Mouse (Mus musculus): Measurements from ENCODE around the gene Arhgef26. TPM values are rescaled to one million over a fixed set of nuclear protein-coding genes. Genes with fewer than 3 reads are reported as not detected.

Arhgef26 gene
- polyA plus RNA-seq, 1 experiment from 2014 or later = 21.0 TPM

DNA sequence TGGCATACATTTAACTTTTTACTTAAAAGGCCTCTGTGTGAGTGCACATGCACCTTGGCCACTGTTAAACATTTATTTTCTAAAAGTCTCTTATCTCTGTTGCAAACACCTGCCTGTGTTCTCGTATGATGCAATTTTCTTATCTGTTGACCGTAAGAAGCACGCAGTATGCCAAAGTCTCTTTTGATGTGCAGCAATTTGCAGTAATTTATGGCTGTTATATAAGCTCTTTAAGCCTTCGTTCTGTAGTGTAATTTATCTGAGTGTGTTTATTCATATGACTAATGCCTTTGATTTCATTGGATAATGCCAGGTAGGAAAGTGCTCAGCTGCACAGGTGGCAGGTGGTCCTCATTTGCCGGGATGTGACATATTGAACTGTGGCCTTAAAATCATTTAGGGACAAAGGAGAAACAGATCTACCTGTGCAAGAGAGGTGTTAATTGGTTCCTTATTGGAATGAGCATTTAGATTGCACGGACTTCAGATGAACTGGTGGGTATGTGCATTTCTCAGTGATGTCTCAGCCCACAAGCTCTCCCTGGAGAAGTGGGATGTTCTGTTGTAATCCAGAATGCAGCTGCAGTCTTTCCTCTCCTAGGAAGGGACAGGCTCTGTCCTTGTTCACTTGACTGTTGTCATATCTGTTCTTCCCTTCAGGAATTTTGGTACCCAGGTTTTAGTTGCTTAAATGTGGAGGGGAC is 10.5 kb downstream of the Arhgef26 start:
- Histone ChIP-seq H3K9ac (no peak overlapping the region), H3K27me3 (no peaks in the 10 kb centered on the region), H3K4me2 (no peak overlapping the region), H3K27ac (no peak overlapping the region), H3K4me1 (peaks cover 7% of the 10 kb centered on the region), H3K9me3 (no peaks in the 10 kb centered on the region), H3K36me3 (peaks cover 18% of the 10 kb centered on the region; the same call in 1 of the 2 replicates), H3K4me3 (no peak overlapping the region)
- no peak; the same call in 1 of the 2 replicates for ATAC-seq (ENCODE audit: borderline replicate concordance, extremely low read depth, low FRiP score, low TSS enrichment)
- 59% methylated on average over 6 of the region's 6 CpGs for WGBS

DNA sequence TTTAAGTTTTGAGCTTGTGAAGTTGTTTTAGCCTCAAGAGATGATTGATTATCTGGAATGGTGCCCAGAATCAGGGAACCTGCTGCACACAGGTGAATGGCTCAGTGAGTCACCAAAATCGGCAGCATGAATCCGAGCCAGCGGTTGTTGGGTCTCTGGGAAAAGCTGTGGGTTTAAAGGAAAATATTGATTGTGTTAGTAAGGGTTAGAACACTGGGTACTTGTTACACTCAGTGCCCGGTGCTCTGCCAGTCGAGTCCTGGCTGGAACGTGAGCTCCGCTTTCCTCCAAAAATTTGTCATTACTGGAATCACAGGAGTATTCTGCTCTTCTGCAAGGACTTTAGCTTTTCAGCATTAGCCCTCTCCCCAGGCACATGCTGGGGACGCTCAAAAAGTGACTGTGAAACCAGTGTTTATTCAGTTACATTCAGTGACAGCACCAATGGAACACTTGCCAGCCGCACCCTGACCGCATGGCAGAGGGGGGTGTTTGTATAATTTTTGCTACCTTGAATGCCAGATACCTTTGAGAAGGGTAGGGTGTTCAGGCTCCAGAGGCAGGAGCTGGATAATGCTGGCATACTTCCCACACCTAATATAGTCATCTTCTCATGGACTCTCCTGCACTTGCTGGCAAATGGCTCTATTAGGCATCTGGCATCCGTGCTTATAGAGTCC is 11.2 kb downstream of the Arhgef26 start:
- Histone ChIP-seq H3K9me3 (no peaks in the 10 kb centered on the region), H3K4me3 (no peak overlapping the region), H3K27ac (peak overlapping the region; percentile 56), H3K4me1 (peaks cover 7% of the 10 kb centered on the region), H3K4me2 (no peak overlapping the region), H3K27me3 (no peaks in the 10 kb centered on the region), H3K36me3 (peaks cover 18% of the 10 kb centered on the region; the same call in 1 of the 2 replicates), H3K9ac (no peak overlapping the region)
- no peak for ATAC-seq (ENCODE audit: borderline replicate concordance, extremely low read depth, low FRiP score, low TSS enrichment)
- 69% methylated on average over 11 of the region's 11 CpGs for WGBS

DNA sequence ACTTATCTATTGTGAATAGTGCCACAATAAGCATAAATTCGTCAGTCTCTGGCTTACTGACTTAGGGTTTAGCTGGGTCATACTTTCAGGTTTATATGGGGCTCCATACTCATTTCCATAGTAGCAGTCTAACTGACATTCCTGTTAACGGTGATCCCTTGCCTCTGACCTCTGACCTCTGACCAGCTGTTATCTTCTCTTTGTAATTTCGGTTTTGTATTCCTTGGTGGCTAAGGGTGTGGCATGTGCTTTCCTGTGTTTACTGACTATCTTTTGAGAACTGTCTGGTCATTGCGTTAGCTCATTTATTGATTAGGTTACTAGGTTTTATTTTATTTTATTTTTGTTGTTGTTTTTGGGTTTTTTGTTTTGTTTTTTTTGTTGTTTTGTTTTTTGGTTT is 13.9 kb downstream of the Arhgef26 start:
- Histone ChIP-seq H3K27me3 (no peaks in the 10 kb centered on the region), H3K4me3 (no peak overlapping the region), H3K36me3 (peaks cover 12% of the 10 kb centered on the region; the same call in 1 of the 2 replicates), H3K27ac (no peak overlapping the region), H3K9me3 (no peaks in the 10 kb centered on the region), H3K4me1 (peaks cover 7% of the 10 kb centered on the region), H3K9ac (no peak overlapping the region), H3K4me2 (no peak overlapping the region)
- 76% methylated on average over 4 of the region's 4 CpGs for WGBS
- no peak for ATAC-seq (ENCODE audit: borderline replicate concordance, extremely low read depth, low FRiP score, low TSS enrichment)

DNA sequence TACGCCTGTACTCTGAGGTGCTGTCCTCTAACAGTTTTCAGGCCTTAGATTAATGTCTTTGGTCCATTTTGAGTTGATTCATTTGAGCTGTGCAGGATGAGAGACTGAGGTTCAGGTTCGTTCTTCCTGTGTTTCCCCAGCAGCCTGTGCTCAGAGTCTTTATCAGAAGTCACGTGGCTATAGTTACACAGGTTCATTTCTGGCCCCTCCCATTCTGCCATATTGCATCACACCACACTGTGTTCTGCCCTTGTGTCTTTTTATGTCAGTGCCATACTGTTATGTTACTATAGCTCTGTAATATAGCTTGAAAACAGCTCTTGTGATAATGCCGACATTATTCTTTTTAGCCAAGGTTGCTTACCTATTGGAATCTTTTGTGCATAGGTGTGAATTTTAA is 14.7 kb downstream of the Arhgef26 start:
- Histone ChIP-seq H3K27ac (no peak overlapping the region), H3K4me2 (no peak overlapping the region), H3K4me3 (no peak overlapping the region), H3K9ac (no peak overlapping the region), H3K36me3 (peaks cover 11% of the 10 kb centered on the region; the same call in 1 of the 2 replicates), H3K4me1 (peaks cover 7% of the 10 kb centered on the region), H3K27me3 (no peaks in the 10 kb centered on the region), H3K9me3 (no peaks in the 10 kb centered on the region)
- no peak for ATAC-seq (ENCODE audit: borderline replicate concordance, extremely low read depth, low FRiP score, low TSS enrichment)
- 87% methylated on average over 4 of the region's 4 CpGs for WGBS

DNA sequence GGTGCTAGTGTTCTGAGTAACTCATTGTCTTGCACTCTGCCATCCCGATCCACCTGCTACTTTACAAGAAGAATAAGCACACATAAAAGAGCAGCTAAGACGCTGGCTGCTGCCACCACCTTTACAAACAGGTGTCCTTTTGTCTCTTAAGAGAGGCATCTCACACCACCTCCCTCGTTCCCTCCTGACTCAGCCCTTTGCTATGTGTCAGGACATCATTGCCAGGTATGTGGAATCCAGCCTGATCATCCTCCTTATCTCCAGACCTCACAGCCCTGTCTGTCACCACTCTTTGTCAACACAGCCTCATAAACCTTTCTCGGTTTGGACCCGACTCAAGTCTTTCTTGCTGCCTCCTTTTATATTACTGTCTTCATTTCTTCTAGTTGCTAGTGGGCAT is 29.7 kb downstream of the Arhgef26 start:
- H3K4me2 ChIP-seq = no peak overlapping the region
- no peak for ATAC-seq (ENCODE audit: borderline replicate concordance, extremely low read depth, low FRiP score, low TSS enrichment)
- H3K9me3 ChIP-seq = no peaks in the 10 kb centered on the region
- WGBS = 49% methylated on average over 5 of the region's 5 CpGs
- no peaks in the 10 kb centered on the region for H3K36me3 ChIP-seq
- no peak overlapping the region for H3K4me3 ChIP-seq
- H3K27me3 ChIP-seq = no peaks in the 10 kb centered on the region
- no peak overlapping the region for H3K9ac ChIP-seq
- H3K4me1 ChIP-seq = no peaks in the 10 kb centered on the region
- H3K27ac ChIP-seq = no peak overlapping the region

DNA sequence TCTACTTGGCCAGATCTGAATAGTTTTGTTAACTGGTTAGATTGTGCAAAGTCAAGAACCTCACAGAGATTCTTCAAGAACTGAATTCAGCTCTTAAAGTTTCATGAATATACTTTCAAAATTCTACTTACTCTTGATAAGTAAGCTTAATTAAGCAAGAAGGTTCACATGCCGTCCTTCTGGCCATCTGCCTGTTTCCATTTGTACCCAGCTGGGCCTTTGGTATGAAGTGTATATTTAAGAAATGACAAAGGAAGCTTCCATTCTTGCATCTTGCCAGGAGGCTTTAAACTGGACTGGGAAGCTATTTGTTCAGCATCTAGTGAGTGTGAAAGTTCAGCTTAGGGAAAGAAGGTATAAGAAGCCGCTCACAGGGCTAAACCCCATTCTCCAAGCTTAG is 34.7 kb downstream of the Arhgef26 start:
- H3K27ac ChIP-seq = no peak overlapping the region
- no peak overlapping the region for H3K4me3 ChIP-seq
- 63% methylated on average over 2 of the region's 2 CpGs for WGBS
- ATAC-seq (ENCODE audit: borderline replicate concordance, extremely low read depth, low FRiP score, low TSS enrichment) = no peak
- H3K4me1 ChIP-seq = no peaks in the 10 kb centered on the region
- H3K27me3 ChIP-seq = no peaks in the 10 kb centered on the region
- no peaks in the 10 kb centered on the region for H3K9me3 ChIP-seq
- H3K36me3 ChIP-seq = no peaks in the 10 kb centered on the region
- no peak overlapping the region for H3K4me2 ChIP-seq
- H3K9ac ChIP-seq = no peak overlapping the region

DNA sequence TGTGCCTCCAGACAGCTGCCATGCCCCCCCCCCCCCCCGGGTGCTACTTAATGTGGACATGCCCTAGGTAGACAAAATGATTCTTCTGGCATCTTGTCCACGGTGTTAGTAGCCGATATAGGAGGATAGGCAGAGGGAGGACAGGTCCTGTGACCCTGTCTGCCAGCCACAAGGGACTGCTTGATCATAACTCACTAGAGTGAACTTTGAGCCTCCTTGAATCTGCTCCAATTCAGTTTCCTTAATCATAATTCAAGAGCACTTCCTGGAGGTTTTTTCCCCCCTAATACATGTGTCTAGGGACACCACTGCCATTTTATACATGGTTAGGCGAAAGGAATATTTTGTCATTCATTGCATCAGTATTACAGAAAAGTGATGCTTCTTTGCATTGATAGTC is 36.2 kb downstream of the Arhgef26 start:
- peak overlapping the region; percentile 58 for H3K27ac ChIP-seq
- H3K4me3 ChIP-seq = no peak overlapping the region
- no peaks in the 10 kb centered on the region for H3K27me3 ChIP-seq
- no peak for ATAC-seq (ENCODE audit: borderline replicate concordance, extremely low read depth, low FRiP score, low TSS enrichment)
- 78% methylated on average over 4 of the region's 4 CpGs for WGBS
- H3K4me2 ChIP-seq = no peak overlapping the region
- H3K9ac ChIP-seq = no peak overlapping the region
- H3K9me3 ChIP-seq = no peaks in the 10 kb centered on the region
- no peaks in the 10 kb centered on the region for H3K36me3 ChIP-seq
- no peaks in the 10 kb centered on the region for H3K4me1 ChIP-seq

DNA sequence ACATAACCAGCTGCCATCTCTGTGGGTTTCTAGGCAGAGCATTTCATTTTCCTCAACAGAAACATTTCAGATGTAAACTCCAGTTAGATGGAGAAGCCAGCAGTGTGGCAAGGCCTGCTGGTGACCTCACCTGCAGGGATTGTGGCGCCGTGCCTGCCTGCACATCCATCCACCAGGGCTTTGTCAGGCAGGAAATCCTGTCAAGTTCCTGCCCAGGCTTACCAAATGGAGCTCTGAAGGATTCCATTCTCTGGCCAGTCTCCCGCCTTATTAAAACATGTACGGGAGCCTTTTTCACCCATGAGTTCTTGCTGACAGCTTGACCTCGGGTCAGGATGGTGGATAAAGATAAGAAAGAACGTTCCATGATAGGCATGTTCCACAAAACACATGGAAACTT is 36.7 kb downstream of the Arhgef26 start:
- no peak for ATAC-seq (ENCODE audit: borderline replicate concordance, extremely low read depth, low FRiP score, low TSS enrichment)
- Histone ChIP-seq H3K9me3 (no peaks in the 10 kb centered on the region), H3K27me3 (no peaks in the 10 kb centered on the region), H3K9ac (no peak overlapping the region), H3K36me3 (no peaks in the 10 kb centered on the region), H3K4me3 (no peak overlapping the region), H3K4me2 (no peak overlapping the region), H3K4me1 (0 out of 2 replicates have a peak, but pooled peaks cover 2% of the 10 kb centered on the region), H3K27ac (peak overlapping the region; percentile 58)
- WGBS = 53% methylated on average over 6 of the region's 6 CpGs

DNA sequence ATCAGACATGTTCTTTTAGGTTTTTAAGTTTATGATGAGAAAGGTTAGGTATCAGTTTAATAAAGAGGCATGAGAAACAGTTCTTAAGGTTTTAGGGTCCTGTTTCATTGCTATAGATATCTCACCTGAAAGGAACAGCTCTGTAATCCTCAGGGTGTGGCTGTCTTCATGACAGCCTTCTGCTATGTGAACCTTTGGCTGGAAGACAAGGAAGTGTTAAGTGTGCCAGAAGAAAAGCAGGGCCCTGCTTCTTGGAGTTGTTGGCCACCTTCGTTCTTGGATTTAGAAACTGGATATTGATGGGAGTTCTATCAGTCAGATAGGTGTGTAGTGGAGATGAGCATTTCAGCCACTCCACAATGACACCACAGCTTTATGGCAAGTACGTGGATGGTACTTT is 38.6 kb downstream of the Arhgef26 start:
- 89% methylated on average over 2 of the region's 2 CpGs for WGBS
- H3K4me1 ChIP-seq = 0 out of 2 replicates have a peak, but pooled peaks cover 8% of the 10 kb centered on the region
- H3K36me3 ChIP-seq = no peaks in the 10 kb centered on the region
- no peak overlapping the region for H3K4me3 ChIP-seq
- no peak overlapping the region for H3K9ac ChIP-seq
- ATAC-seq (ENCODE audit: borderline replicate concordance, extremely low read depth, low FRiP score, low TSS enrichment) = no peak
- H3K4me2 ChIP-seq = no peak overlapping the region
- H3K9me3 ChIP-seq = no peaks in the 10 kb centered on the region
- no peaks in the 10 kb centered on the region for H3K27me3 ChIP-seq
- H3K27ac ChIP-seq = no peak overlapping the region

DNA sequence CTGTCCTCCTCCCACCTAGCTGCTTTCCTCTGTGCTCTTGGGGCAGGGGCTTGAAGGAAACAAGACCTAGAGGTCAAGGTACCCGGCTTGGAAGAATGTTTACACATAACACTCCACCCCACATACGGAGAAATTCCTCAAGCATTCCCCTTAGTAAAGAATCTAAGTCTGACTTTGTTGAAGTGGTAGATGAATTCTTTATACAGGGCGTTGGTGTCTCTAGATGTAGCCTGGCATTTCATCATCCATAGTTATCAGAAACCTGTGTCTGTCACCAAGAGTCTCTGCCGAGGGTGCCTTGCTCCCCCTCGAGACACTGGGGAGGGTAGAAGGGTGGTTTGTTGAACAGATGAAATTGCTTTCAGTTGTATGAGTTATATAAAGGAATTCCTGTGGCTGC is 41.8 kb downstream of the Arhgef26 start:
- Histone ChIP-seq H3K4me1 (0 out of 2 replicates have a peak, but pooled peaks cover 8% of the 10 kb centered on the region), H3K36me3 (no peaks in the 10 kb centered on the region), H3K4me3 (no peak overlapping the region), H3K4me2 (no peak overlapping the region), H3K9me3 (no peaks in the 10 kb centered on the region), H3K27me3 (no peaks in the 10 kb centered on the region), H3K27ac (peak overlapping the region; percentile 37; the same call in 1 of the 2 replicates), H3K9ac (no peak overlapping the region)
- ATAC-seq (ENCODE audit: borderline replicate concordance, extremely low read depth, low FRiP score, low TSS enrichment) = peak; percentile 27; the same call in 1 of the 2 replicates
- WGBS = 23% methylated on average over 5 of the region's 5 CpGs

DNA sequence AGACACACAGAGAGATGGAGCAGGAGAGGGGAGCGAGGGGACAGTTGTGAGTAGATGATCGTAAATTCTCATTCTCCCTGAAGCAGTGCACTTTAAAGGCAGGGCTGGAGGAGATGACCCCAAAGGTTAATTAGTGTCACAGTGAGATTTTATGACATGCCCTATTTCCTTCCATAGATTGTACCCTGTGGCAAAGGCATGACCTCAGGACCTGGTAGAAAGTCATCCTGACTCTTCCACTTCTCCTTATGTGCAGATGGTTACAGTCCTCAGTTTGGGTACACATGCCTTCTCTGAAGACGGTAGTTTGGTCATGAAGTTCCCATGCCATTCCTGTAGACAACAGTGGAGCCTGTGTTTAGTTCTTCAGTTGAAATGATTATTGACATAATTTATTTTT is 42.3 kb downstream of the Arhgef26 start:
- ATAC-seq (ENCODE audit: borderline replicate concordance, extremely low read depth, low FRiP score, low TSS enrichment) = no peak
- 0 out of 2 replicates have a peak, but pooled peaks cover 8% of the 10 kb centered on the region for H3K4me1 ChIP-seq
- 71% methylated on average over 3 of the region's 3 CpGs for WGBS
- no peaks in the 10 kb centered on the region for H3K9me3 ChIP-seq
- no peaks in the 10 kb centered on the region for H3K27me3 ChIP-seq
- H3K9ac ChIP-seq = no peak overlapping the region
- peak overlapping the region; percentile 37 for H3K27ac ChIP-seq
- no peaks in the 10 kb centered on the region for H3K36me3 ChIP-seq
- no peak overlapping the region for H3K4me2 ChIP-seq
- no peak overlapping the region for H3K4me3 ChIP-seq

DNA sequence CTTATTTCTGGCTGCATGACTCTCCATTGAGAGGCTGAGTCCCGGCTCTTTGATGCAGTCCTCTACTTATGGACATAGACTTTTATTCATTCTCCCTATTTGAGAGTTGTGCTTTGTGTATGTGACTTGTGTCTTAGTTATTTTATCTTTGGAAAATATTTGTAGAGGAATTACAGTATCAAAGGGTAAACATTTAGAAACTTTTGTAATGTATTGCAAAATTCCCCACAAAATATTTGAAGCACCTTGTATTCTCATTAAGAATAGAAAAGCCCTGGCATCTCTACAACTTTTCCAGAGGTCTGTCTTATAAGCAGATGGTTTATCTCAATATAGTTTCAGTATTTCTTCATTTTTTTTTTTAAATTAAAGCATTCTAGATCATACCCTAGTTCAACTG is 44.7 kb downstream of the Arhgef26 start:
- Histone ChIP-seq H3K4me2 (no peak overlapping the region), H3K36me3 (no peaks in the 10 kb centered on the region), H3K27ac (no peak overlapping the region), H3K4me1 (0 out of 2 replicates have a peak, but pooled peaks cover 8% of the 10 kb centered on the region), H3K27me3 (no peaks in the 10 kb centered on the region), H3K4me3 (no peak overlapping the region), H3K9ac (no peak overlapping the region), H3K9me3 (no peaks in the 10 kb centered on the region)
- WGBS = 59% methylated on average over 1 of the region's 1 CpGs
- ATAC-seq (ENCODE audit: borderline replicate concordance, extremely low read depth, low FRiP score, low TSS enrichment) = no peak
